Mouse (Mus musculus) heart, embryonic 15.5 days (tissue): Measurements from ENCODE around the gene Cox7b. TPM values are rescaled to one million over a fixed set of nuclear protein-coding genes. Genes with fewer than 3 reads are reported as not detected.

Source experiments
- ATAC-seq: fragments of 200-750 bp; cut with Nextera tagmentation; replicated peaks from 2 replicates; pipeline ENCODE4 v1.8.0; 2017; ENCODE audit warnings: low read depth, moderate TSS enrichment; ENCODE audit not compliant: insufficient number of reproducible peaks, insufficient read depth, low FRiP score
- H3K27ac ChIP-seq: fragments of 300-500 bp; sonication (generic); 2 replicates; pipeline ENCODE4 v1.5.1; 2015; ENCODE audit warnings: mild to moderate bottlenecking, inconsistent platforms
- H3K27me3 ChIP-seq: fragments of 300-500 bp; sonication (generic); 2 replicates; pipeline ENCODE4 v1.6.1; 2015; ENCODE audit warnings: inconsistent platforms
- H3K36me3 ChIP-seq: fragments of 300-500 bp; sonication (generic); 2 replicates; pipeline ENCODE4 v1.6.1; 2015; ENCODE audit warnings: mild to moderate bottlenecking, inconsistent platforms
- H3K4me1 ChIP-seq: fragments of 300-500 bp; sonication (generic); replicated peaks from 2 replicates; pipeline ENCODE4 v1.6.1; 2015; ENCODE audit warnings: inconsistent platforms
- H3K4me2 ChIP-seq: fragments of 300-500 bp; sonication (generic); 2 replicates; pipeline ENCODE4 v1.6.1; 2015; ENCODE audit warnings: inconsistent platforms, mild to moderate bottlenecking, moderate library complexity
- H3K4me3 ChIP-seq: fragments of 300-500 bp; sonication (generic); 2 replicates; pipeline ENCODE4 v1.5.1; 2015; ENCODE audit warnings: mild to moderate bottlenecking, inconsistent platforms
- H3K9ac ChIP-seq: fragments of 300-500 bp; sonication (generic); 2 replicates; pipeline ENCODE4 v1.6.1; 2015; ENCODE audit warnings: mild to moderate bottlenecking, inconsistent platforms
- H3K9me3 ChIP-seq: fragments of 300-500 bp; sonication (generic); replicated peaks from 2 replicates; pipeline ENCODE4 v1.6.1; 2016; ENCODE audit warnings: inconsistent platforms
- WGBS: fragments of 180-500 bp; shearing (Covaris S2); methylation state at CpG from one replicate; pipeline ENCODE4 v1.1.7; 2015; ENCODE audit warnings: mixed read lengths; 5-methylcytosine and 5-hydroxymethylcytosine counted together
- polyA plus RNA-seq: library from polyadenylated mRNA; unstranded; fragments of >200 nt; fragmentation: Nextera tagmentation; extraction: Ambion mirVana; gene quantifications from 2 replicates; pipeline ENCODE4 v1.2.1, GENCODE M21; 2015

The Cox7b gene
- polyA plus RNA-seq, 1 experiment from 2014 or later: 1,044 TPM

DNA sequence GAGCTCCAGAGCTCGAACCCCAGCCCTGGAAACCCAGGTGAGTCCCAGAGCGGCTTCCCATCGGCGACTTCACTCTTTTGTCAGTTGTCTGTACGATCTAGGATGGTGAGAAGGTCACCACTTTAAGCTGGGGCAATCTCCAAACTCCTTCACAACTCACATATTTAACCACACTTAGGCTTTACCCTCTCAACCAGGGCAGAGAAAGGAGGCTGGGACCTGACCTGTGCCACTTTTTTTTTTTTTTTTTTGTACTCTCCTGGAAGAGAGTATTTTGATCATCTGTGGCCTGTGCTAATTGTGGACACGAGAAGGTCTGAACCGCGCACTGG is 11.8 kb downstream of the Cox7b start:
- Histone ChIP-seq H3K4me3 (peak overlapping the region; percentile 61), H3K4me2 (peak overlapping the region; percentile 63), H3K4me1 (no peaks in the 10 kb centered on the region), H3K9ac (peak overlapping the region; percentile 63), H3K9me3 (no peaks in the 10 kb centered on the region), H3K27ac (peak overlapping the region; percentile 82), H3K27me3 (no peaks in the 10 kb centered on the region), H3K36me3 (no peaks in the 10 kb centered on the region)
- ATAC-seq: no peak
- 11% methylated on average over 8 of the region's 8 CpGs for WGBS

- ATAC-seq: no peak
- Histone ChIP-seq H3K27ac (no peak overlapping the region), H3K9me3 (no peaks in the 10 kb centered on the region), H3K4me3 (no peak overlapping the region), H3K4me1 (no peaks in the 10 kb centered on the region), H3K4me2 (no peak overlapping the region), H3K9ac (no peak overlapping the region), H3K36me3 (no peaks in the 10 kb centered on the region), H3K27me3 (no peaks in the 10 kb centered on the region)
- 65% methylated on average over 5 of the region's 5 CpGs for WGBS
Observed at GRCm38 (mm10) chrX:106030176-106030575, 14.7 kb downstream of the Cox7b start.

- H3K27me3 ChIP-seq: no peaks in the 10 kb centered on the region
- no peak overlapping the region for H3K27ac ChIP-seq
- no peak overlapping the region for H3K4me2 ChIP-seq
- H3K36me3 ChIP-seq: no peaks in the 10 kb centered on the region
- no peak overlapping the region for H3K4me3 ChIP-seq
- ATAC-seq: no peak
- H3K9me3 ChIP-seq: no peaks in the 10 kb centered on the region
- H3K4me1 ChIP-seq: no peaks in the 10 kb centered on the region
- H3K9ac ChIP-seq: no peak overlapping the region
Observed at GRCm38 (mm10) chrX:106031124-106031523, 15.6 kb downstream of the Cox7b start.

- Histone ChIP-seq H3K27ac (no peak overlapping the region), H3K4me2 (no peak overlapping the region), H3K27me3 (no peaks in the 10 kb centered on the region), H3K9me3 (no peaks in the 10 kb centered on the region), H3K4me1 (peaks cover 3% of the 10 kb centered on the region; the same call in 1 of the 2 replicates), H3K9ac (no peak overlapping the region), H3K36me3 (no peaks in the 10 kb centered on the region), H3K4me3 (no peak overlapping the region)
- no peak for ATAC-seq
- 57% methylated on average over 2 of the region's 2 CpGs for WGBS
Observed at GRCm38 (mm10) chrX:106035727-106036126, 20.2 kb downstream of the Cox7b start.

DNA sequence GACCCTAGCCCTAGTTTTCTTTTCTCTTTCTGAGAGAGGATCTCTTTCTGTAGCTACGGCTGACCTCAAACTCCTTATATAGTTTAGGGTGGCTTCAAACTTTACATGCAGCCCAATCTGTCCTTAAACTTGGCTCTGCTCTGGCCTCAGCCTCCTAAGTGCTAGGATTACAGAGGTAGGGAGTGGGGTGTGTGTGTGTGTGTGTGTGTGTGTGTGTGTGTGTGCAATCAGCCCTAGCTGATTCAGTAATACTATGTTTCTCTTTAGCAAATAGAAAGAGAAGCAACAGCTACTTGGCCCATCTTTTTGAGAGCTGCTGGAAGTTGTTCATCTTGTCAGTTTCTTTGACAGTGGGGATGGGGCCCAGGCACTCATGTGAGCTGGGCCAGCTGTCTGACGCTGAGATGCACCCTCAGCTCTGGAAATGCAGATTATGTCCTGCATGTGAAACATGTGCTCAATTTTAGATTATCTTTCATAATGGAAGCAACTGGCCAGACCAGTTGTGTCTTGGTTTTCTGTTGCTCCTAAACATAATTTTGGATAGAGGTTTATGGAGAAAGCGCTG is 21.8 kb downstream of the Cox7b start:
- Histone ChIP-seq H3K4me2 (no peak overlapping the region), H3K27ac (no peak overlapping the region), H3K36me3 (no peaks in the 10 kb centered on the region), H3K9me3 (no peaks in the 10 kb centered on the region), H3K4me3 (no peak overlapping the region), H3K4me1 (peaks cover 3% of the 10 kb centered on the region; the same call in 1 of the 2 replicates), H3K27me3 (no peaks in the 10 kb centered on the region), H3K9ac (no peak overlapping the region)
- 51% methylated on average over 3 of the region's 3 CpGs for WGBS
- ATAC-seq: no peak

DNA sequence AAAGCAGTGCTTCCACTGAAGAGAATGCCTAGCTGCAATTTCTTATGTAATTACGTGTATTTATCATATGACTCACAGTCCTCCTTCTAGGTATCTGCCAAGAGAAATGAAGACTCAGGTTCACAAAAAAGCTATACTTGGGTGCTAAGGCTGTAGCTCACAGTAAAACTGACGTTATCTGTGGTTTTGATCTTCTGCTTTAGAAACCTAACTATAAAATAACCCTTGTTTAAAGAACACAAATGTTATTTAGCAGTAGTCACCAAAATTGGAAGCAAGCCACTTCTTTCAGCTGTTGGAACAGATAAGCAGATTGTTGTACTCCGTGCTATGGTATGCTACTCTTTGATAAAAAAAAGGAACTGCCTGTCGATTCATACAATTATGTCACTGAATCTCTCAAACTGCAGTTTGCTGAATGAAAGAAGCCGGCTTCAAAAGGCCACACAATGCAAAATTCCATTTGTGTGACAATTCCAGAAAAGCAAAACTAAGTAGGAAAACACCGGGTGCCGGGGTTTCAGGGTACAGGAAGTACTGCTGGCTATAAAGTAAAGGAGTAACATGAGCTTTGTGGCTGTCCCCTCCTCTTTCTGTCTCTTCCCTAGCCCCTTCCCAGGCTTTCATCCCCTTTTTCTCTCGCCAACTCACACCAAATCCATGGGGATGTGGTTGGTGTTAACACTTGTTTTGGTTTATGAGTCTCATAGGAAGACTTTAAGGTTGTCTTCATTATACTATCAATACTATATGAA is 28.5 kb downstream of the Cox7b start:
- Histone ChIP-seq H3K4me2 (peak overlapping the region; percentile 33; the same call in 1 of the 2 replicates), H3K9ac (no peak overlapping the region), H3K27me3 (no peaks in the 10 kb centered on the region), H3K36me3 (no peaks in the 10 kb centered on the region), H3K4me3 (no peak overlapping the region), H3K9me3 (no peaks in the 10 kb centered on the region), H3K4me1 (peaks cover 28% of the 10 kb centered on the region), H3K27ac (peak overlapping the region; percentile 64)
- WGBS: 22% methylated on average over 8 of the region's 8 CpGs
- no peak for ATAC-seq

DNA sequence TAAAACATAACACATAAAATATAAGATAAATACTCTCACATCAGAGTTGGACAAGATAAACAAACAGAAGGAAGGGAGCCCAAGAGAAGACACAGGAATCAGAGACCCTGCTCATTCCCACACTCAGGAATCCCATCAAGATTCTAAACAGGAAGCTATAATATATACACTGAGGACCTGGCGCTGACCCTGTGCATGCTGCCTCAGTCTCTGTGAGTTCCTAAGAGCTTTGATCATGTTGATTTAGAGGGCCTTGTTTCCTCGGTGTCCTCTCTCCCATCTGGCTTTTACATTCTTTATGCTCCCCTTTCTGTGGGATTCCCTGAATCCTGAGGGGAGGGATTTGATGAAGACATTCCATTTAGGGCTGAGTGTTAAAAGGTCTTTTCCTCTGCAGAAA is 30.0 kb downstream of the Cox7b start:
- H3K27ac ChIP-seq: peak overlapping the region; percentile 16; the same call in 1 of the 2 replicates
- WGBS: 43% methylated on average over 2 of the region's 2 CpGs
- H3K9ac ChIP-seq: no peak overlapping the region
- H3K36me3 ChIP-seq: no peaks in the 10 kb centered on the region
- no peak overlapping the region for H3K4me2 ChIP-seq
- no peaks in the 10 kb centered on the region for H3K27me3 ChIP-seq
- peaks cover 28% of the 10 kb centered on the region for H3K4me1 ChIP-seq
- no peaks in the 10 kb centered on the region for H3K9me3 ChIP-seq
- no peak overlapping the region for H3K4me3 ChIP-seq
- ATAC-seq: no peak

- Histone ChIP-seq H3K27ac (peak overlapping the region; percentile 16), H3K36me3 (no peaks in the 10 kb centered on the region), H3K9me3 (no peaks in the 10 kb centered on the region), H3K27me3 (no peaks in the 10 kb centered on the region), H3K4me3 (no peak overlapping the region), H3K4me1 (peaks cover 28% of the 10 kb centered on the region), H3K4me2 (no peak overlapping the region), H3K9ac (no peak overlapping the region)
- WGBS: 48% methylated on average over 9 of the region's 9 CpGs
- no peak for ATAC-seq
Observed at GRCm38 (mm10) chrX:106045928-106046327, 30.4 kb downstream of the Cox7b start.

DNA sequence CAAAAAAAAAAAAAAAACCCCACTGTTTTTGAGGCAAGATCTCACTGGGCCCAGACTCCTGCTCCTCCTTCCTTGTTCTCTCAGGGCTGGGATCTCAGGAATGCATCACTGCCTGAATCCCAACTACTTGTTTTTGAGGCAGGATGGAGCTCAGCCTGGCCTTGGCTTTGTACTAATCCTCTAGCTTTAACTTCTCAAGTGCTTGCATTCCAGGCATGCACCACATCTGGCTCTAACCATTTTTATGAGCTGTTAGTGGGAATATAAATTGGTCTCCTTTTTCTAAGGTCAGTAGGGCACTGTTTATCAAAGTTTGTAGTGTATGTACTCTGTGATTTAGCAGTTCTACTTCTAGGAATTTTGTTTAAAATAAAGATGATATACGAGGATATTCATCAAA is 32.7 kb downstream of the Cox7b start:
- Histone ChIP-seq H3K4me2 (no peak overlapping the region), H3K9me3 (no peaks in the 10 kb centered on the region), H3K27me3 (no peaks in the 10 kb centered on the region), H3K36me3 (no peaks in the 10 kb centered on the region), H3K9ac (no peak overlapping the region), H3K27ac (no peak overlapping the region), H3K4me1 (peaks cover 28% of the 10 kb centered on the region), H3K4me3 (no peak overlapping the region)
- WGBS: 56% methylated on average over 1 of the region's 1 CpGs
- no peak for ATAC-seq

Other genes with a start within 250 kb of the Cox7b start
- gene Atrx, start 86.3 kb upstream of the Cox7b start, polyA plus RNA-seq: 113 and 118 TPM in 2 replicates
- 46.0 and 47.8 TPM in 2 replicates for gene Magt1, start 3.8 kb upstream of the Cox7b start, polyA plus RNA-seq
- 10.6 and 12.6 TPM in 2 replicates for gene Atp7a, start 11.6 kb downstream of the Cox7b start, polyA plus RNA-seq
- 0.43 and 1.3 TPM in 2 replicates for gene Tlr13, start 127.5 kb downstream of the Cox7b start, polyA plus RNA-seq
- 569 and 615 TPM in 2 replicates for gene Pgk1, start 171.4 kb downstream of the Cox7b start, polyA plus RNA-seq
- 17.4 and 17.9 TPM in 2 replicates for gene Taf9b, start 205.5 kb downstream of the Cox7b start, polyA plus RNA-seq
- not detected in 2 replicates for gene Fnd3c2, start 239.7 kb downstream of the Cox7b start, polyA plus RNA-seq